Mouse (Mus musculus): ENCODE results near the gene Lmln.
"Not testable (repeated sequence)": the region's sequence is repeated elsewhere in the genome, so short reads cannot be mapped to it uniquely, and the experiment has no call there.

Gene Lmln

DNA sequence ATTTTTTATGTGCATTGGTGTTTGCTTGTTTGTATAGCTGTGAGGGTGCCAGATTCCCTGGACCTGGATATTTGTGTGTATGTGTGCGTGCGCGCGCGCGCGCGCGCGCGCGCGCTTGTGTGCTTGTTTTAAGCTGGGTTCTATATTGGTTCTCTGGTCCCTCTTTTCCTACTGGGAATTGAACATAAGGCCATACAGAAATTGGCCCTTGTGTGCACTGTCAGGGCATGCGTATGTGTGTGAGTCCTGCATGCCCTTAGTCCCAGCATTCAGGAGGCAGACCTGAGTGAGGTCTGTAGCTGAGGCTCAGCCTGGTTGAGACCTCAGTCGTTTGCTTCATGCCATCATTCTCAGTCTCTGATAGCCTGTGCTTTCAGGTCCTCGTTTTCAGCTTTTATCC, 4.3 kb upstream of the Lmln start:
- DNase-seq (ENCODE audit: low spot score): no peak

DNA sequence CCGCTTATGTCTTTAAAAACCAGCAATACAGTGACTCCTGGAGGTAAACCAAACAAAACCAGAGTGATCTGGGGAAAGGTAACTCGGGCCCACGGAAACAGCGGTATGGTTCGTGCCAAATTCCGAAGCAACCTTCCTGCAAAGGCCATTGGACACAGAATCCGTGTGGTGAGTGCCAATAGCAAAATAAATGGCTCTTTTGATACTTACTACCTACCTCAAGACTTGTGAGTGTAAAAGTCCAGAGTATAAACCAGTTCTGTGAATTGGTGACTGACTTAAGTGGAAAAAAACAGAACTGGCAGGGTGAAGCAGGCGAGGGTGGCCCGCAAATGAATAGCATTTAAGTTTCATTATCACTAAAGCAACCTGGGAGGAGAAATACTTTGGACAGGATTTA, 3.7 kb upstream of the Lmln start:
- not testable (repeated sequence) for DNase-seq (ENCODE audit: low spot score)

DNA sequence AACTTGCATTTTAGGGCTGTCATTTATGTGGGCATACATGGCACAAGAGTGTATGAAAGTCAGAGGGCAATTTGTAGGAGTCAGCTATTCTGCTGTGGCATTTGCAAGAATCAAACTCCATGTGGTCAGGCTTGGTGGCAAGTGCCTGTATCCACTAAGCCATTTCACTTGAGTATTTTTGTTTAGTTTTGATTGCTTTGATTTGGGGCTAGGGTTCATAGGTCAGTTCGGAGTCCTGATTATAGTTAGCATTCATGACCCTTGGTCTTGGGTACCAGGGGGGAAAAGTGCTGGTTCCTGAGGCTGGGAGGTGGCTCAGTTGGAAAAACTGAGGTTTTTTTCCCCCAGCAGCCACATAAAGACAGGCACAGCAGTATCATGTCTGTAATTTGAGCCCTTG, 2.9 kb upstream of the Lmln start:
- no peak for DNase-seq (ENCODE audit: low spot score)

GRCm38 (mm10) chr16:33060926-33061325, 1.4 kb upstream of the Lmln start:
- DNase-seq (ENCODE audit: low spot score): no peak

DNA sequence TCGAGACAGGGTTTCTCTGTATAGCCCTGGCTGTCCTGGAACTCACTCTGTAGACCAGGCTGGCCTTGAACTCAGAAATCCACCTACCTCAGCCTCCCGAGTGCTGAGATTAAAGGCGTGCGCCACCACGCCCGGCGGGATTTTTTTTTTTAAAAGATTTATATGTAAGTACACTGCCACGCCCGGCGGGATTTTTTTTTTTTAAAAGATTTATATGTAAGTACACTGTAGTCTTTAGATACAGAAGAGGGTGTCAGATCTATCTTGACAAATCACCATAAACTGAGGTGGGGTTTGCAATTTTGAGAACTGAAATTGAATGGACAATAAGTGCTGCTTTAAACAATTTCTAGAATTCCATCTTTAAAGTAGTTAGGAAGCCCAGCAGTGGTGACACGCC, 921 bp upstream of the Lmln start:
- DNase-seq (ENCODE audit: low spot score): no peak

DNA sequence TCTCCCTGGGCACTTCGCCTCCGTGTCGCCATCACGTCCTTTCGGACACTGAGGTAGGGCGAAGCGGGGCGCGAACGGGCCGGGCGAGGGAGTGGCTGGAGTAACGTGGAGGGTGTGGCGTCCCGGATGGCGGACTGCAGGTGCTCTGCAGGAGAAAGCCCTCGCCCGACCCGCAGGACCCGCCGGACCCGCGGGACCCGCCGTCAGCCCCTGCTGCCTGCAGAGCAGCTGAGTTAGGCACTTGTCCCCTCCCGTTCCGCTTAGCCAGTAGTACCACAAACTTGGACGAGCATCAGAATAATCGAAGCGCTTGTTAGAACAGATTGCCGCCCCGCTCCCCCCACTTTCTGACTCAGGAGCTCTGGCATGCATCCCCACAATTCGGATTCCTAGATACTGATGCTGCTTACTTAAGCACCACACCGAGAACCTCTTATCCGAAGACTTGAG, 386 bp downstream of the Lmln start:
- DNase-seq (ENCODE audit: low spot score): peak; percentile 21

- no peak for DNase-seq (ENCODE audit: low spot score)
Observed at GRCm38 (mm10) chr16:33063267-33063666, 946 bp downstream of the Lmln start.

DNA sequence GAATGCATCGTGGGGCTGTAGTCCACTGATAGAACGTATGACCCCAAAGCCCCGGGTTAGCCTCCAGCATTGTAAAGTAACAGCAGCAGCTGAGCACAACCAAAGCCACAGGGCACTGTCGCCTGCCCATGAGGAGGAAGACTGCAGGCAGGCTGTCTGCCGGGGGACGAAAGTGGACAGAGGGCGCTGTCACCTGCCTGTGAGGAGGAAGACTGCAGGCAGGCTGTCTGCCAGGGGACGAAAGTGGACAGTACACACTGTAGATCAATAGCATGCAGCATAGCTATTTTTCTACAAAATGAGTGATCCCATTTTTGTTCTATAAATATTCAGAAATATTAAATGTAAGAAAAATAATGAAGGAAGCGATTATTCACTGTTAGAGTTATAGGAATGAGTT, 2.3 kb downstream of the Lmln start:
- no peak for DNase-seq (ENCODE audit: low spot score)

DNA sequence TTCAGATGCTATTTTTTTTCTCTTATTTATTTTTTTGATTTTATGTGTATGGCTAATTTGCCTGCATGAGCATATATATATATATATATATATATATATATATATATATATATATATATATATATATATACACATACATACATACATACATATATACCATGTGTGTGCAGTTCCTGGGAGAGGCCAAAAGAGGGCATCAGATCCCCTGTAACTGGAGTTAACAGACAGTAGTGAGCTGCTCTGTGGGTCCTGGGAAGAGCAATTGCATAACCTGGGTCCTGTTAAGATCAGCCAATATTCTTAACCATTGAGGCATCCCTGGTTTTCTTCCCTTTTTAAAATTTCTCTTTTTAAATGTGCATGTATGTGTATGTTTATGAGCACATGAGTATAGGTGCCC, 8.6 kb downstream of the Lmln start:
- no peak for DNase-seq (ENCODE audit: low spot score)

GRCm38 (mm10) chr16:33072871-33073557, 10.7 kb downstream of the Lmln start:
- DNase-seq (ENCODE audit: low spot score): no peak

GRCm38 (mm10) chr16:33074967-33075366, 12.6 kb downstream of the Lmln start:
- no peak for DNase-seq (ENCODE audit: low spot score)

- DNase-seq (ENCODE audit: low spot score): no peak
Observed at GRCm38 (mm10) chr16:33076078-33076477, 13.8 kb downstream of the Lmln start.

- DNase-seq (ENCODE audit: low spot score): no peak
Observed at GRCm38 (mm10) chr16:33077069-33077627, 14.8 kb downstream of the Lmln start.

DNA sequence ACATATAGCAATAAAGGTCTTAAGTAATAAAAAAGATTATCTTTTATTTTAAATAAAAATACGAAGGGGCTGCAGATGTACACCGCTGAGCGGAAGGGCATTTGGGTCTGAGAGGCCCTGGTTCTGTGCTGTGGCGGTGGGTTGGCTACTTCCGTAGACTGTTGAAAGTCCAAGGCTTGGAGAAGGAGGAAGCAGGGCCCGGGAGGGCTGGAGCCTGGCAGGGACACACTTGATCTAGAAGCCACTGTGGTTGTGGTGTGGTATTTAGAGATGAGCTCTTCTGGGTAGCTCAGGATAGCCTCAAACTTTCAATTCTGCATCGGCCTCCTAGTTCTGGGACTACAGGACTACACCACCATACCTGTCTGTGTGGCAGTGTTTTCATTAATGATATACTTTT, 17.7 kb downstream of the Lmln start:
- DNase-seq (ENCODE audit: low spot score): no peak

- DNase-seq (ENCODE audit: low spot score): no peak
Observed at GRCm38 (mm10) chr16:33082951-33083350, 20.6 kb downstream of the Lmln start.

- no peak for DNase-seq (ENCODE audit: low spot score)
Observed at GRCm38 (mm10) chr16:33083996-33084395, 21.7 kb downstream of the Lmln start.

GRCm38 (mm10) chr16:33085666-33086065, 23.3 kb downstream of the Lmln start:
- no peak for DNase-seq (ENCODE audit: low spot score)

DNA sequence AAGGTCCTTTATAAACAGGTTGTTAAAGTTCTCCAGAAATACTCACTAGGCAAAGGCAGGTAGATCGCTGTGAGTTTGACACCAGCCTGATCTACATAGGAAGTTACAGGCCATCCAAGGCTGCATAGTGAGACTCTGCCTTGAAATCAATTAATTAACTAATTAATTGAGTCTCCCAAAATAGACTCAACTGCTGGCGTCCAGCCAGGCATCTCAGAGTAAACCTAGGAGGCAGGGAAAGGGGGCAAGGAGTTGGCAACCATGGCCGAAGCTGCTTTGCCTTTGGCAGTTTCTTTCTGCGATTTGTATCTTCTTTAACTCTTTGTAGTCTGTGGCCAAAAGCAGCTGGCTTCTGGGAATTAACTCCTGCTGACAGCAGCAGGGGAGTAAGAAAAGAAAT, 51.4 kb downstream of the Lmln start:
- no peak for DNase-seq (ENCODE audit: low spot score)

GRCm38 (mm10) chr16:33123373-33123772, 61.1 kb downstream of the Lmln start:
- no peak for DNase-seq (ENCODE audit: low spot score)

- DNase-seq (ENCODE audit: low spot score): no peak
Observed at GRCm38 (mm10) chr16:33123938-33124820, 61.9 kb downstream of the Lmln start.

- no peak for DNase-seq (ENCODE audit: low spot score)
Observed at GRCm38 (mm10) chr16:33127052-33127451, 64.7 kb downstream of the Lmln start.

- DNase-seq (ENCODE audit: low spot score): peak; percentile 18
Observed at GRCm38 (mm10) chr16:33130731-33131130, 68.4 kb downstream of the Lmln start.

DNA sequence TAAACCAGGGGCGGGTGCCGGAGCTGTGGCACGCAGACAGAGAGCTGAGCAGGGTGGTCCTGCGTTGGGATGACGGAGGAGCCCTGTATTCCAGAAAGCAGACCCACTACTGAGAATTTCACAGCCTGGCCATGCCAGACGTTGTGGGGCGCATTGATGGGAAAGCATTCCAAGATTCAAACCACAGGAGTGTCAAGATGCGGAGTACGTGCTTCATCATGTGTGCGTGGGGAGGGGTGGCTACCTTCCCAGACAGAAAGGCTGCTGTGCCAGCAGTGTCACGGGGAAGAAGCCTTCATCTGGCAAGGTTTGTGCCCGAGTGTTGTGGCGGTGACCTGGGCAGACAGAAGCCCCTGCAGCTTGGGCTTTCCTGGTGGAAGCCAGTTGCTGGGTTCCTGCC, 70.9 kb downstream of the Lmln start:
- DNase-seq (ENCODE audit: low spot score): no peak
